Mouse (Mus musculus) CH12.LX (cell line): Measurements from ENCODE around the gene Lama4.

Experiments used
- CHD2 ChIP-seq: IDR thresholded peaks from 2 replicates; pipeline ENCODE4 v1.6.1; 2011; ENCODE audit warnings: low read length, improper control_type of control experiment
- CTCF ChIP-seq, 2 experiments: IDR thresholded peaks in 1 of 2; conservative IDR thresholded peaks in 1 of 2; 2 replicates each; pipeline ENCODE4 v1.5.1; 2011 to 2012; ENCODE audit warnings: low read depth in 2 of 2, low read length in 2 of 2, improper control_type of control experiment in 1 of 2, inconsistent platforms in 1 of 2, mild to moderate bottlenecking in 1 of 2, moderate library complexity in 1 of 2
- EP300 ChIP-seq: IDR thresholded peaks from 2 replicates; pipeline ENCODE4 v1.6.1; 2011; ENCODE audit warnings: low read length, improper control_type of control experiment
- MAX ChIP-seq: IDR thresholded peaks from 2 replicates; pipeline ENCODE4 v1.6.1; 2011; ENCODE audit warnings: low read length, improper control_type of control experiment
- MAZ ChIP-seq: IDR thresholded peaks from 2 replicates; pipeline ENCODE4 v1.6.1; 2012; ENCODE audit warnings: low read depth, mild to moderate bottlenecking, inconsistent platforms, low read length, improper control_type of control experiment, moderate library complexity
- MXI1 ChIP-seq: IDR thresholded peaks from 2 replicates; pipeline ENCODE4 v1.6.1; 2011; ENCODE audit warnings: mild to moderate bottlenecking, low read depth, low read length, improper control_type of control experiment
- POLR2A ChIP-seq: IDR thresholded peaks from 2 replicates; pipeline ENCODE4 v1.6.1; 2011; ENCODE audit warnings: low read depth, mild to moderate bottlenecking, improper control_type of control experiment, low read length
- POLR2AphosphoS2 ChIP-seq: IDR thresholded peaks from 2 replicates; pipeline ENCODE4 v1.6.1; 2011; ENCODE audit warnings: low read depth, low read length, improper control_type of control experiment
- RAD21 ChIP-seq: IDR thresholded peaks from 2 replicates; pipeline ENCODE4 v1.6.1; 2011; ENCODE audit warnings: low read depth, mild to moderate bottlenecking, low read length, improper control_type of control experiment, moderate library complexity
- RCOR1 ChIP-seq: conservative IDR thresholded peaks from 2 replicates; pipeline ENCODE4 v1.6.1; 2012; ENCODE audit warnings: low read depth, mild to moderate bottlenecking, inconsistent platforms, low read length, improper control_type of control experiment
- SIN3A ChIP-seq: IDR thresholded peaks from 2 replicates; pipeline ENCODE4 v1.6.1; 2012; ENCODE audit warnings: low read length, improper control_type of control experiment, inconsistent platforms
- TCF12 ChIP-seq: IDR thresholded peaks from 2 replicates; pipeline ENCODE4 v1.6.1; 2014; ENCODE audit warnings: low read depth, mild to moderate bottlenecking, inconsistent platforms, low read length, improper control_type of control experiment

GRCm38 (mm10) chr10:39044476-39044995 lies 79.2 kb downstream of the Lama4 start:
- TF ChIP-seq POLR2A (no peak), TCF12 (no peak), CTCF (conservative IDR thresholded peaks at IDR 0.05 in 1 of 2, IDR thresholded peaks at IDR 0.05 in 1 of 2; ENCODE audit: low read depth in 2 of 2, low read length in 2 of 2) (no peak), POLR2AphosphoS2 (no peak), RCOR1 (no peak), MXI1 (no peak), EP300 (no peak), MAZ (no peak), CHD2 (no peak), MAX (no peak), RAD21 (no peak), SIN3A (no peak)
